ENCODE assay signal across 8 mouse cellular contexts in the genomic region with DNA sequence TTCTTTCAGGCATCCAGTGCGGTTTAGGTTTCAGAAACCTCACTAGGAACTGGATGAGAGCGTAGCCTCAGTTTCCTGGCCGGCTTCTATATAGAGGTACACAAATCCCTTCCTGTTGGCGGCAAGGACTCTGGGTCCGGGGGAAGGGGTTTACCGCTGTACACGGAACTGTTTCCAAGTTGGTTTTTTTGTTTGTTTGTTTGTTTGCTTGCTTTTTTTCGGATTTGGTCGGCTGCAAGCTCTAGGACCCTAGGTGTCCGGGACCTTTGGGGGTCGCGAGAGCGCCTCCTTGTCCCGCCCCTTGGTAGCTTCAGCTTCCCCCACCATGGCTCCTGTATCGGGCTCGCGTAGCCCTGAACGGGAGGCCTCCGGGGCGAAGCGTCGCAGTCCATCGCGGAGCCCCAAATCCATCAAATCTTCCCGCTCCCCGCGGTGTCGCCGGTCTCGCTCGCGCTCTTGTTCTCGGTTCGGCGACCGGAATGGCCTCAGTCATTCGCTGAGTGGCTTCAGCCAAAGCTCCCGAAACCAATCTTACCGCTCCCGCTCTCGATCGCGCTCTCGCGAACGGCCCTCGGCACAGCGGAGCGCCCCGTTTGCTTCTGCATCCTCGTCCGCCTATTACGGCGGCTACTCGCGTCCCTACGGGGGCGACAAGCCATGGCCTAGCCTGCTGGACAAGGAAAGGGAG. TPM values are rescaled to one million over a fixed set of nuclear protein-coding genes. Genes with fewer than 3 reads are reported as not detected.
DNase-seq lines count a peak whose midpoint lies in the region; ATAC-seq and TF ChIP-seq lines count a peak whose summit lies in the region.

A gene (plus strand): TSS at position 125 of the 688 bp plus-strand sequence.

- H3K4me2 ChIP-seq in forebrain, embryonic 16.5 days (ENCODE audit: low read length): peak within 1 kb of the TSS; percentile 56
- peak within 1 kb of the TSS; percentile 63 for H3K4me2 ChIP-seq in lung, embryonic 16.5 days (ENCODE audit: low read depth, low read length)

- peak; percentile 84 for ATAC-seq in G1E (ENCODE audit: extremely low read depth, insufficient number of reproducible peaks, low FRiP score, poor library complexity, severe bottlenecking)
- ATAC-seq in forebrain, embryonic 16.5 days: peak; percentile 93
- peak; percentile 88 for ATAC-seq in lung, embryonic 16.5 days (ENCODE audit: low read depth)

- H3K4me1 ChIP-seq in G1E (ENCODE audit: insufficient read depth, low read depth, low read length): peaks cover 4% of the 10 kb centered on the region
- H3K4me1 ChIP-seq in forebrain, embryonic 16.5 days (replicated peaks; ENCODE audit: control insufficient read depth, insufficient read depth, low read length): peaks cover 12% of the 10 kb centered on the region
- no peaks in the 10 kb centered on the region for H3K4me1 ChIP-seq in lung, embryonic 16.5 days (replicated peaks; ENCODE audit: control insufficient read depth, insufficient read depth, low read length)

- H3K4me3 ChIP-seq in G1E (ENCODE audit: low read depth, low read length): peak within 1 kb of the TSS; percentile 78
- H3K4me3 ChIP-seq in forebrain, embryonic 16.5 days (replicated peaks; ENCODE audit: low read length): peak within 1 kb of the TSS; percentile 56
- H3K4me3 ChIP-seq in lung, embryonic 16.5 days (ENCODE audit: low read length): peak within 1 kb of the TSS; percentile 69

- H3K9ac ChIP-seq in forebrain, embryonic 16.5 days (replicated peaks; ENCODE audit: low read depth, low read length): peak within 1 kb of the TSS; percentile 76
- peak within 1 kb of the TSS; percentile 82 for H3K9ac ChIP-seq in lung, embryonic 16.5 days (ENCODE audit: low read length)

- H3K27ac ChIP-seq in forebrain, embryonic 16.5 days (ENCODE audit: low read length): peak within 1 kb of the TSS; percentile 74
- peak within 1 kb of the TSS; percentile 70 for H3K27ac ChIP-seq in lung, embryonic 16.5 days (ENCODE audit: low read length)

- DNase-seq in G1E (ENCODE audit: low spot score): peak; percentile 31
- DNase-seq in cerebellum, adult 18-20 months: peak; percentile 62 to 80
- DNase-seq in heart, postnatal 4 days: peak; percentile 83
- peak; percentile 33 for DNase-seq in layer of hippocampus, adult 9-10 months (ENCODE audit: low spot score)
- DNase-seq in ovary, postnatal 10 days (ENCODE audit: low spot score): peak; percentile 31
- DNase-seq in thymus, postnatal 10 days (ENCODE audit: low spot score in 2 of 2): peak; percentile 49 to 65

- no peak for TF ChIP-seq CTCF in G1E (IDR thresholded peaks at IDR 0.05; ENCODE audit: low read depth, low read length)

- H3K36me3 ChIP-seq in G1E (replicated peaks): peaks cover 13% of the 10 kb centered on the region
- no peaks in the 10 kb centered on the region for H3K36me3 ChIP-seq in forebrain, embryonic 16.5 days (ENCODE audit: control insufficient read depth, insufficient read depth)
- H3K36me3 ChIP-seq in lung, embryonic 16.5 days (ENCODE audit: control insufficient read depth, insufficient read depth, low read length): 0 out of 2 replicates have a peak, but pooled peaks cover 2% of the 10 kb centered on the region

- no peaks in the 10 kb centered on the region for H3K27me3 ChIP-seq in G1E (ENCODE audit: insufficient read depth, low read length)
- H3K27me3 ChIP-seq in forebrain, embryonic 16.5 days (replicated peaks; ENCODE audit: control insufficient read depth, insufficient read depth, low read length): no peaks in the 10 kb centered on the region
- no peaks in the 10 kb centered on the region for H3K27me3 ChIP-seq in lung, embryonic 16.5 days (ENCODE audit: control insufficient read depth, insufficient read depth, low read depth, low read length)

- WGBS in forebrain, embryonic 16.5 days: 21% methylated on average over 57 of the region's 58 CpGs
- 12% methylated on average over 57 of the region's 58 CpGs for WGBS in lung, embryonic 16.5 days

- H3K9me3 ChIP-seq in G1E (replicated peaks): no peaks in the 10 kb centered on the region
- H3K9me3 ChIP-seq in forebrain, embryonic 16.5 days (ENCODE audit: control insufficient read depth, low read length): no peaks in the 10 kb centered on the region
- no peaks in the 10 kb centered on the region for H3K9me3 ChIP-seq in lung, embryonic 16.5 days (ENCODE audit: control insufficient read depth, low read length)

RNA-seq across cellular contexts. Expression of the gene that starts here (rescaled TPM):
- 48.7 and 52.5 TPM in 2 replicates for total RNA-seq in G1E (2014; fragmentation: Nextera tagmentation)
- total RNA-seq in G1E (2017): 27.5 and 38.5 TPM in 2 replicates
- 10.3 and 10.7 TPM in 2 replicates for polyA plus RNA-seq in G1E (2012)
- 17.4 and 21.3 TPM in 2 replicates for polyA plus RNA-seq in forebrain, embryonic 16.5 days (2015; fragmentation: Nextera tagmentation; extraction: Ambion mirVana)
- 10 to 100 TPM; 14.2 to 15.1 TPM for total RNA-seq in heart, postnatal 4 days (2021)
- polyA plus RNA-seq in lung, embryonic 16.5 days (2015; fragmentation: Nextera tagmentation; extraction: Ambion mirVana): 14.2 and 15.4 TPM in 2 replicates

Comparison
In these comparisons a context has a peak if more than half of its experiments do, and no peak if none do; other contexts are left out.
1. Peak in every context shown above with its lines: DNase-seq, ATAC-seq, H3K4me3 ChIP-seq and H3K27ac ChIP-seq.
2. DNase-seq: peak in every context shown above with its lines; median percentile 83 in heart, postnatal 4 days; 71 in cerebellum, adult 18-20 months; 57 in thymus, postnatal 10 days; 33 in layer of hippocampus, adult 9-10 months; 31 in G1E; 31 in ovary, postnatal 10 days.